Mouse (Mus musculus): Measurements from ENCODE around the gene Nkap. TPM values are rescaled to one million over a fixed set of nuclear protein-coding genes. Genes with fewer than 3 reads are reported as not detected.

Gene Nkap
- polyA plus RNA-seq, 1 experiment from 2014 or later = 21.1 TPM

- 13% methylated on average over 20 of the region's 20 CpGs for WGBS
- Histone ChIP-seq H3K9me3 (ENCODE audit: control insufficient read depth, low read length) (no peaks in the 10 kb centered on the region), H3K27ac (ENCODE audit: low read depth, low read length) (no peak overlapping the region), H3K4me3 (ENCODE audit: low read depth, low read length) (peak overlapping the region; percentile 50), H3K4me1 (ENCODE audit: control insufficient read depth, insufficient read depth, low read length) (no peaks in the 10 kb centered on the region), H3K9ac (ENCODE audit: low read length) (peak overlapping the region; percentile 55), H3K27me3 (ENCODE audit: control insufficient read depth, insufficient read depth, low read length) (no peaks in the 10 kb centered on the region), H3K4me2 (peak overlapping the region; percentile 59), H3K36me3 (ENCODE audit: control insufficient read depth, insufficient read depth, low read length) (no peaks in the 10 kb centered on the region)
- no peak; the same call in 1 of the 2 replicates for ATAC-seq (ENCODE audit: low FRiP score)
- DNase-seq (ENCODE audit: low spot score, missing footprints) = no peak
Observed at GRCm38 (mm10) chrX:37190755-37191104, 64.1 kb downstream of the Nkap start.

GRCm38 (mm10) chrX:37191105-37191743 is 64.6 kb downstream of the Nkap start, which contains the start of the genes Ndufa1 and Rnf113a1:
Ndufa1 (minus strand) TSS chrX:37191163.
Rnf113a1 (plus strand) TSS chrX:37191245.
- Histone ChIP-seq H3K27me3 (ENCODE audit: control insufficient read depth, insufficient read depth, low read length) (no peaks in the 10 kb centered on the region), H3K4me3 (ENCODE audit: low read depth, low read length) (peak within 1 kb of the TSS; percentile 50), H3K27ac (ENCODE audit: low read depth, low read length) (no peak within 1 kb of the TSS), H3K4me2 (peak within 1 kb of the TSS; percentile 59), H3K9me3 (ENCODE audit: control insufficient read depth, low read length) (no peaks in the 10 kb centered on the region), H3K4me1 (ENCODE audit: control insufficient read depth, insufficient read depth, low read length) (no peaks in the 10 kb centered on the region), H3K36me3 (ENCODE audit: control insufficient read depth, insufficient read depth, low read length) (no peaks in the 10 kb centered on the region), H3K9ac (ENCODE audit: low read length) (peak within 1 kb of the TSS; percentile 63)
- DNase-seq (ENCODE audit: low spot score, missing footprints) (peak; percentile 95), ATAC-seq (ENCODE audit: low FRiP score) (peak; percentile 89)
- WGBS = 13% methylated on average over 63 of the region's 63 CpGs

GRCm38 (mm10) chrX:37191744-37192379 is 65.3 kb downstream of the Nkap start:
- Histone ChIP-seq H3K9ac (ENCODE audit: low read length) (peak overlapping the region; percentile 63), H3K4me1 (ENCODE audit: control insufficient read depth, insufficient read depth, low read length) (no peaks in the 10 kb centered on the region), H3K4me3 (ENCODE audit: low read depth, low read length) (peak overlapping the region; percentile 50), H3K27me3 (ENCODE audit: control insufficient read depth, insufficient read depth, low read length) (no peaks in the 10 kb centered on the region), H3K36me3 (ENCODE audit: control insufficient read depth, insufficient read depth, low read length) (no peaks in the 10 kb centered on the region), H3K27ac (ENCODE audit: low read depth, low read length) (no peak overlapping the region), H3K9me3 (ENCODE audit: control insufficient read depth, low read length) (no peaks in the 10 kb centered on the region), H3K4me2 (peak overlapping the region; percentile 59)
- 25% methylated on average over 28 of the region's 28 CpGs for WGBS
- DNase-seq (ENCODE audit: low spot score, missing footprints) (no peak), ATAC-seq (ENCODE audit: low FRiP score) (peak; percentile 40)

- Histone ChIP-seq H3K27me3 (ENCODE audit: control insufficient read depth, insufficient read depth, low read length) (no peaks in the 10 kb centered on the region), H3K9me3 (ENCODE audit: control insufficient read depth, low read length) (no peaks in the 10 kb centered on the region), H3K4me2 (no peak overlapping the region), H3K36me3 (ENCODE audit: control insufficient read depth, insufficient read depth, low read length) (no peaks in the 10 kb centered on the region), H3K4me1 (ENCODE audit: control insufficient read depth, insufficient read depth, low read length) (no peaks in the 10 kb centered on the region), H3K4me3 (ENCODE audit: low read depth, low read length) (no peak overlapping the region), H3K9ac (ENCODE audit: low read length) (no peak overlapping the region), H3K27ac (ENCODE audit: low read depth, low read length) (no peak overlapping the region)
- DNase-seq (ENCODE audit: low spot score, missing footprints) (no peak), ATAC-seq (ENCODE audit: low FRiP score) (no peak)
- 60% methylated on average over 8 of the region's 8 CpGs for WGBS
Observed at GRCm38 (mm10) chrX:37198676-37199075, 72.1 kb downstream of the Nkap start.

Other genes starting within 250 kb of the Nkap start
- gene Nkrf, start 223.9 kb upstream of the Nkap start, polyA plus RNA-seq (2014; fragmentation: Nextera tagmentation; extraction: Ambion mirVana) = 7.0 and 7.3 TPM in 2 replicates
- 47.5 and 50.0 TPM in 2 replicates for gene Sept6, start 135.0 kb upstream of the Nkap start, polyA plus RNA-seq (2014; fragmentation: Nextera tagmentation; extraction: Ambion mirVana)
- not detected in 2 replicates for gene Sowahd, start 78.0 kb upstream of the Nkap start, polyA plus RNA-seq (2014; fragmentation: Nextera tagmentation; extraction: Ambion mirVana)
- gene Rpl39, start 41.4 kb upstream of the Nkap start, polyA plus RNA-seq (2014; fragmentation: Nextera tagmentation; extraction: Ambion mirVana) = 434 and 478 TPM in 2 replicates
- gene Upf3b, start 16.5 kb upstream of the Nkap start, polyA plus RNA-seq (2014; fragmentation: Nextera tagmentation; extraction: Ambion mirVana) = 17.3 and 22.1 TPM in 2 replicates
- 0.08 and 0.10 TPM in 2 replicates for gene Akap14, start 42.0 kb downstream of the Nkap start, polyA plus RNA-seq (2014; fragmentation: Nextera tagmentation; extraction: Ambion mirVana)
- gene Ndufa1, start 64.4 kb downstream of the Nkap start, polyA plus RNA-seq (2014; fragmentation: Nextera tagmentation; extraction: Ambion mirVana) = 387 and 428 TPM in 2 replicates
- gene Rnf113a1, start 64.5 kb downstream of the Nkap start, polyA plus RNA-seq (2014; fragmentation: Nextera tagmentation; extraction: Ambion mirVana) = 14.1 and 15.5 TPM in 2 replicates
- gene Gm9, start 84.2 kb downstream of the Nkap start, polyA plus RNA-seq (2014; fragmentation: Nextera tagmentation; extraction: Ambion mirVana) = not detected in 2 replicates
- not detected in 2 replicates for gene Rhox1, start 95.5 kb downstream of the Nkap start, polyA plus RNA-seq (2014; fragmentation: Nextera tagmentation; extraction: Ambion mirVana)
- 0.51 TPM in 1 of 2 replicates, not detected in the other for gene Rhox2a, start 118.2 kb downstream of the Nkap start, polyA plus RNA-seq (2014; fragmentation: Nextera tagmentation; extraction: Ambion mirVana)
- not detected in 2 replicates for gene Rhox3a, start 123.1 kb downstream of the Nkap start, polyA plus RNA-seq (2014; fragmentation: Nextera tagmentation; extraction: Ambion mirVana)
- not detected in 2 replicates for gene Rhox4a, start 138.5 kb downstream of the Nkap start, polyA plus RNA-seq (2014; fragmentation: Nextera tagmentation; extraction: Ambion mirVana)